ENCODE assay signal across 10 mouse cellular contexts in the genomic region with DNA sequence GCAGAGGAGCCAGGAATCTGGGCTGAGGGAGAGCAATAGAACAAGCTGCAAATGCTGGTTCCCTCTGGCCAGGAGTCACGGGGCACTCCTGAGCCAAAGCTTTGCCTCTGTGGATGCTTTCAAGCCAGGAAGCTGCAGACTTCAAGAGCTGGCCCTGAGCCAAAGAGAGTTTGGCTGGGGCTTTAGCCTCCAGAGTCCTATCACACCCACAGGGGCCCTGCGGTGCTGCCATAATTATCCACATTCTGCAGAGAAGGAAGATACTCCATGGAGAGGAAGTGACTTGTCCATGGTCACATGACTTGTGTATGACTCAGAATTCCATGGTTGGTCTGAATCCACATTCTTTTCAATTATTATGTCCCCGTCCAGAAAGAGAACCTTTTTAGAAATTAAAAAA. TPM values are rescaled to one million over a fixed set of nuclear protein-coding genes. Genes with fewer than 3 reads are reported as not detected.
A peak's percentile ranks its signal among the peaks of the same experiment; 100 is the strongest.
DNase-seq lines count a peak whose midpoint lies in the region; ATAC-seq and TF ChIP-seq lines count a peak whose summit lies in the region.
"Had no signal": no experiment of that assay in that cellular context is flagged by ENCODE, and none has a peak within 500 bp of the region (broad histone marks: within the 10 kb centered on the region; RNA-seq: fewer than 3 reads in every experiment).

No protein-coding gene starts in this region.

- no peaks in the 10 kb centered on the region for H3K4me1 ChIP-seq in lung, adult 2 months (ENCODE audit: control insufficient read depth, insufficient read depth, low read length)
- H3K4me1 ChIP-seq in midbrain, embryonic 13.5 days (replicated peaks), result 0 out of 2 replicates have a peak, but pooled peaks cover 2% of the 10 kb centered on the region
- H3K4me1 ChIP-seq: limb, embryonic 12.5 days had no signal

- no peak overlapping the region for H3K4me2 ChIP-seq in midbrain, embryonic 13.5 days (replicated peaks)
- H3K4me2 ChIP-seq: limb, embryonic 12.5 days had no signal

- no peak for TF ChIP-seq CTCF in lung, adult 2 months (IDR thresholded peaks at IDR 0.05; ENCODE audit: insufficient read depth, low read length)

- no peaks in the 10 kb centered on the region for H3K9me3 ChIP-seq in midbrain, embryonic 13.5 days
- H3K9me3 ChIP-seq: limb, embryonic 12.5 days had no signal

- TF ChIP-seq POLR2A in lung, adult 2 months (IDR thresholded peaks at IDR 0.05; ENCODE audit: borderline replicate concordance, extremely low read depth, low read depth, low read length), result no peak

- H3K27ac ChIP-seq in midbrain, embryonic 13.5 days, result no peak overlapping the region
- H3K27ac ChIP-seq: limb, embryonic 12.5 days had no signal

- WGBS in lung, adult 2 months, result 27% methylated on average over 3 of the region's 3 CpGs
- WGBS in midbrain, embryonic 13.5 days, result 80% methylated on average over 3 of the region's 3 CpGs

- DNase-seq in cerebellum, postnatal 14 days, result peak; percentile 15 to 43
- no peak for DNase-seq in cerebellum, adult 11 months
- peak; percentile 16 for DNase-seq in lung, postnatal 14 days
- DNase-seq in lung, adult 2 months, result no peak
- peak; percentile 64 for DNase-seq in heart, adult 8-10 months (ENCODE audit: low spot score)
- peak; percentile 48 for DNase-seq in right cerebral cortex, postnatal 14 days

- no peaks in the 10 kb centered on the region for H3K36me3 ChIP-seq in midbrain, embryonic 13.5 days
- H3K36me3 ChIP-seq: limb, embryonic 12.5 days had no signal

- no peak for ATAC-seq in monocyte, adult 5-6 weeks (replicated peaks; ENCODE audit: insufficient number of reproducible peaks, low FRiP score, low TSS enrichment, poor library complexity, severe bottlenecking)
- no peak for ATAC-seq in midbrain, embryonic 13.5 days
- ATAC-seq: hindbrain, embryonic 16.5 days had no signal

- no peak overlapping the region for H3K9ac ChIP-seq in midbrain, embryonic 13.5 days (replicated peaks)
- H3K9ac ChIP-seq: limb, embryonic 12.5 days had no signal

- no peak overlapping the region for H3K4me3 ChIP-seq in lung, adult 2 months (replicated peaks; ENCODE audit: extremely low read depth, low read depth, low read length)
- no peak overlapping the region for H3K4me3 ChIP-seq in midbrain, embryonic 13.5 days (replicated peaks)
- H3K4me3 ChIP-seq: limb, embryonic 12.5 days had no signal

- H3K27me3 ChIP-seq in midbrain, embryonic 13.5 days, result 0 out of 2 replicates have a peak, but pooled peaks cover 2% of the 10 kb centered on the region
- H3K27me3 ChIP-seq: limb, embryonic 12.5 days had no signal

RNA-seq across cellular contexts. Expression of a gene that starts 39.6 kb away (rescaled TPM):
- 0.32 and 0.66 TPM in 2 replicates for polyA plus RNA-seq in lung, adult 2 months (2012; rRNA removed)
- total RNA-seq in heart, adult 8-10 months (2022), result under 1 TPM; 0.31 to 0.69 (median 0.49) TPM
- 0.19 to 0.67 TPM in 2 of 3 replicates, not detected in the other for total RNA-seq in monocyte, adult 5-6 weeks (2017)
- 0.35 and 0.52 TPM in 2 replicates for polyA plus RNA-seq in midbrain, embryonic 13.5 days (2015; fragmentation: Nextera tagmentation; extraction: Ambion mirVana)

Comparison
In these comparisons a context has a peak if more than half of its experiments do, and no peak if none do; other contexts are left out.
1. DNase-seq: peak in cerebellum, postnatal 14 days (2 of 2), lung, postnatal 14 days (single experiment), heart, adult 8-10 months (single experiment) and right cerebral cortex, postnatal 14 days (single experiment); none in cerebellum, adult 11 months (single experiment) and lung, adult 2 months (single experiment).